In the genomic region with DNA sequence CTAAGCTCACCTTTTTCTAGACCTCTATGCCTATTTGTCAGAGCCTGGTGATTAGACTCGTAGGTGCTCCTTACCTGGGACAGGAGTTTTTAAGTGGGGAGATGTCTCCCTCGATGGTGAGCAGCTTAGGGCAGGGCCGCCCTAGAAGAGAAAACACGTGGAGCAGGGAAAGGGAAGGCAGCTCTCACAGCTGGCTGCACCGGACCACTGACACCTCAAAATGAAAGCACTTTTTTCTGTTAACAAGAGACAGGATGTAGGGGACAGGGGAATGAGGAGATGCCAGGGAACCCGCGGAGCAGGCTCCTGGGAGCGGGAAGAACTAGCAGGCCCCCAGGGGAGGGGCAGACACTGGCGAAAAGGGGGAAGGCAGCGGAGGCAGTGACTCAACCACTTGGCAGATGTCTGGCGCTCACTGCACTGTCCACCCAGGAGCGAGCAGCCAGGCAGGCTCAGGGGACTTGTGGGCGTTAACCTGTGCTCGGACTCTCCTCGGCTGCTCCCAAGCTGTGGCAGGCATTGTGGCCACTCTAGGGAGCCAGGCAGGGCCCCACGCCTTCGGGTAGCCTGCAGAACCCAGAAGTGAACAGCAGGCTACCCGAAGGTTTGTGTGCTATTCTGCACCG, we compare ENCODE assay signal across 10 mouse cellular contexts. TPM values are rescaled to one million over a fixed set of nuclear protein-coding genes. Genes with fewer than 3 reads are reported as not detected.
DNase-seq lines count a peak whose midpoint lies in the region; ATAC-seq lines count a peak whose summit lies in the region.
"Had no signal": no experiment of that assay in that cellular context is flagged by ENCODE, and none has a peak within 500 bp of the region (broad histone marks: within the 10 kb centered on the region; RNA-seq: fewer than 3 reads in every experiment).

No protein-coding gene starts in this region.

- intact Hi-C loops in heart, postnatal 25 days (cut with DNase I): no loop called here

- no peak overlapping the region for H3K9ac ChIP-seq in lung, embryonic 15.5 days
- H3K9ac ChIP-seq: neural tube, embryonic 12.5 days had no signal

- no peaks in the 10 kb centered on the region for H3K27me3 ChIP-seq in lung, embryonic 15.5 days
- H3K27me3 ChIP-seq: neural tube, embryonic 12.5 days had no signal

- peak; percentile 55; the same call in 1 of the 2 replicates for ATAC-seq in lung, embryonic 15.5 days (ENCODE audit: borderline replicate concordance, extremely low read depth, low FRiP score, low TSS enrichment)
- ATAC-seq: hindbrain, embryonic 16.5 days had no signal

- 48% methylated on average over 17 of the region's 19 CpGs for WGBS in lung, embryonic 15.5 days

- no peaks in the 10 kb centered on the region for H3K36me3 ChIP-seq in lung, embryonic 15.5 days
- H3K36me3 ChIP-seq: neural tube, embryonic 12.5 days had no signal

- H3K9me3 ChIP-seq in lung, embryonic 15.5 days: no peaks in the 10 kb centered on the region

- peak overlapping the region; percentile 17; the same call in 1 of the 2 replicates for H3K4me3 ChIP-seq in lung, embryonic 15.5 days
- H3K4me3 ChIP-seq: neural tube, embryonic 12.5 days had no signal

- H3K4me2 ChIP-seq in lung, embryonic 15.5 days: peak overlapping the region; percentile 37
- H3K4me2 ChIP-seq: neural tube, embryonic 12.5 days had no signal

- no peaks in the 10 kb centered on the region for H3K4me1 ChIP-seq in lung, embryonic 15.5 days
- H3K4me1 ChIP-seq: neural tube, embryonic 12.5 days had no signal

- DNase-seq in adrenal gland, adult (ENCODE audit: inconsistent age in 2 of 2, low spot score in 1 of 2): peak; percentile 32 to 48
- DNase-seq in adrenal gland, postnatal 4 days (ENCODE audit: low spot score in 2 of 2): no peak
- peak; percentile 16 for DNase-seq in adrenal gland, postnatal 25 days
- peak; percentile 6 for DNase-seq in heart, postnatal 25 days (ENCODE audit: low spot score)
- no peak for DNase-seq in thymus, postnatal 25 days
- DNase-seq in right cerebral cortex, postnatal 36 days (ENCODE audit: low spot score in 2 of 2): no peak
- no peak for DNase-seq in cerebellum, adult 18-20 months

- no peak overlapping the region for H3K27ac ChIP-seq in lung, embryonic 15.5 days
- H3K27ac ChIP-seq: neural tube, embryonic 12.5 days had no signal

RNA-seq across cellular contexts. Expression of gene Gm4907, which starts 58.8 kb away (rescaled TPM):
- not detected for total RNA-seq in adrenal gland, postnatal 4 days (2021)
- total RNA-seq in adrenal gland, postnatal 25 days (2021): not detected in 2 replicates
- not detected for total RNA-seq in heart, postnatal 25 days (2021)
- polyA plus RNA-seq in lung, embryonic 15.5 days (2015; fragmentation: Nextera tagmentation; extraction: Ambion mirVana): not detected in 2 replicates
- polyA plus RNA-seq: hindbrain, embryonic 16.5 days; neural tube, embryonic 12.5 days had no signal

Comparison
In these comparisons a context has a peak if more than half of its experiments do, and no peak if none do; other contexts are left out.
1. DNase-seq: peak in adrenal gland, adult (2 of 2), adrenal gland, postnatal 25 days (single experiment) and heart, postnatal 25 days (single experiment); none in adrenal gland, postnatal 4 days (0 of 2), thymus, postnatal 25 days (single experiment), right cerebral cortex, postnatal 36 days (0 of 2) and cerebellum, adult 18-20 months (0 of 2).